Mouse (Mus musculus): ENCODE data around the gene Cacng7. TPM values are rescaled to one million over a fixed set of nuclear protein-coding genes. Genes with fewer than 3 reads are reported as not detected.

The Cacng7 gene
- total and polyA plus RNA-seq, 3 experiments = 4.3 to 6.7 (median 5.4) TPM

GRCm38 (mm10) chr7:3304298-3304697 is 28.5 kb upstream of the Cacng7 start:
- peak in 1 of 2 experiments; percentile 39 for DNase-seq
- H3K36me3 ChIP-seq (ENCODE audit: control insufficient read depth, insufficient read depth, low read length) = peaks cover 9% of the 10 kb centered on the region
- no peak overlapping the region for H3K4me3 ChIP-seq
- H3K27me3 ChIP-seq (ENCODE audit: control insufficient read depth, insufficient read depth, low read length) = peaks cover 3% of the 10 kb centered on the region; the same call in 1 of the 2 replicates
- peaks cover 12% of the 10 kb centered on the region for H3K4me1 ChIP-seq (ENCODE audit: control insufficient read depth, insufficient read depth, low read length)
- 24% methylated on average over 10 of the region's 10 CpGs for WGBS
- H3K27ac ChIP-seq = no peak overlapping the region
- TF ChIP-seq EP300 (IDR thresholded peaks at IDR 0.05; ENCODE audit: insufficient read depth, low read depth, low read length) (no peak), CTCF (IDR thresholded peaks at IDR 0.05) (no peak), POLR2A (IDR thresholded peaks at IDR 0.05; ENCODE audit: insufficient read depth, low read depth, low read length) (no peak)
- H3K9ac ChIP-seq (ENCODE audit: low read depth, low read length) = no peak overlapping the region
- intact Hi-C loops (cut with DNase I) = loop anchor here (5.0 kb wide), 1 partner anchor 42 kb away; no protein-coding TSS in a partner anchor
- no peaks in the 10 kb centered on the region for H3K79me2 ChIP-seq (replicated peaks; ENCODE audit: control insufficient read depth, insufficient read depth, low read length)

DNA sequence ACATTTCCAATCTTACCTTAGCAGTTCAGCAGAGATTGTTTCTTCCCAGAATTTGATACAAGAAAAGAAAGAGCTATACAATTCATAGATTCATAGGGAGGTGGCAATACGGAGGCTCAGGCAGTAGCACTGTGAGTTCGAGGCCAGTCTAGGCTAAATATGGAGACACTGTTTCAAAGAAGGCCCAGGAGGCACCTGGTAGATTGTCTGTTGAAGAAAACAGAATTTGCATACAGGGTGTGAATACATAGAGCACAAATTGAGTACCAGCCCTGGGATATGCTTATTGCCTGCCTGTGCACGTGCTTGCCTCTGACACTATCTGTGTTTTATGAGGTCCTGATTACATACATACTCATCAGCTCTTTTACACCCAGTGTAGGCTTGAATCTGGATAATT is 26.4 kb upstream of the Cacng7 start:
- no peak overlapping the region for H3K27ac ChIP-seq
- H3K4me3 ChIP-seq = no peak overlapping the region
- DNase-seq = no peak
- peaks cover 3% of the 10 kb centered on the region; the same call in 1 of the 2 replicates for H3K27me3 ChIP-seq (ENCODE audit: control insufficient read depth, insufficient read depth, low read length)
- H3K36me3 ChIP-seq (ENCODE audit: control insufficient read depth, insufficient read depth, low read length) = no peaks in the 10 kb centered on the region
- 82% methylated on average over 3 of the region's 3 CpGs for WGBS
- no peak for TF ChIP-seq EP300 (IDR thresholded peaks at IDR 0.05; ENCODE audit: insufficient read depth, low read depth, low read length)
- no peak for TF ChIP-seq POLR2A (IDR thresholded peaks at IDR 0.05; ENCODE audit: insufficient read depth, low read depth, low read length)
- no peak for TF ChIP-seq CTCF (IDR thresholded peaks at IDR 0.05)
- H3K9ac ChIP-seq (ENCODE audit: low read depth, low read length) = no peak overlapping the region
- H3K4me1 ChIP-seq (ENCODE audit: control insufficient read depth, insufficient read depth, low read length) = peaks cover 6% of the 10 kb centered on the region
- no peaks in the 10 kb centered on the region for H3K79me2 ChIP-seq (replicated peaks; ENCODE audit: control insufficient read depth, insufficient read depth, low read length)
- intact Hi-C loops (cut with DNase I) = no loop called here

- H3K36me3 ChIP-seq (ENCODE audit: control insufficient read depth, insufficient read depth, low read length) = no peaks in the 10 kb centered on the region
- intact Hi-C loops (cut with DNase I) = no loop called here
- H3K79me2 ChIP-seq (replicated peaks; ENCODE audit: control insufficient read depth, insufficient read depth, low read length) = no peaks in the 10 kb centered on the region
- no peak for DNase-seq
- H3K27me3 ChIP-seq (ENCODE audit: control insufficient read depth, insufficient read depth, low read length) = peaks cover 2% of the 10 kb centered on the region; the same call in 1 of the 2 replicates
- H3K27ac ChIP-seq = no peak overlapping the region
- no peaks in the 10 kb centered on the region for H3K4me1 ChIP-seq (ENCODE audit: control insufficient read depth, insufficient read depth, low read length)
- H3K4me3 ChIP-seq = no peak overlapping the region
- 69% methylated on average over 4 of the region's 4 CpGs for WGBS
- no peak for TF ChIP-seq CTCF (IDR thresholded peaks at IDR 0.05)
- no peak for TF ChIP-seq EP300 (IDR thresholded peaks at IDR 0.05; ENCODE audit: insufficient read depth, low read depth, low read length)
- TF ChIP-seq POLR2A (IDR thresholded peaks at IDR 0.05; ENCODE audit: insufficient read depth, low read depth, low read length) = no peak
- H3K9ac ChIP-seq (ENCODE audit: low read depth, low read length) = no peak overlapping the region
Measured at GRCm38 (mm10) chr7:3308646-3309045, 24.1 kb upstream of the Cacng7 start.

GRCm38 (mm10) chr7:3310233-3310632 is 22.5 kb upstream of the Cacng7 start:
- H3K4me3 ChIP-seq = no peak overlapping the region
- no peak for DNase-seq
- 97% methylated on average over 7 of the region's 7 CpGs for WGBS
- H3K9ac ChIP-seq (ENCODE audit: low read depth, low read length) = no peak overlapping the region
- intact Hi-C loops (cut with DNase I) = no loop called here
- H3K27me3 ChIP-seq (ENCODE audit: control insufficient read depth, insufficient read depth, low read length) = no peaks in the 10 kb centered on the region
- no peaks in the 10 kb centered on the region for H3K79me2 ChIP-seq (replicated peaks; ENCODE audit: control insufficient read depth, insufficient read depth, low read length)
- no peak overlapping the region for H3K27ac ChIP-seq
- no peaks in the 10 kb centered on the region for H3K36me3 ChIP-seq (ENCODE audit: control insufficient read depth, insufficient read depth, low read length)
- TF ChIP-seq EP300 (IDR thresholded peaks at IDR 0.05; ENCODE audit: insufficient read depth, low read depth, low read length) (no peak), CTCF (IDR thresholded peaks at IDR 0.05) (peak; percentile 45), POLR2A (IDR thresholded peaks at IDR 0.05; ENCODE audit: insufficient read depth, low read depth, low read length) (no peak)
- H3K4me1 ChIP-seq (ENCODE audit: control insufficient read depth, insufficient read depth, low read length) = no peaks in the 10 kb centered on the region

DNA sequence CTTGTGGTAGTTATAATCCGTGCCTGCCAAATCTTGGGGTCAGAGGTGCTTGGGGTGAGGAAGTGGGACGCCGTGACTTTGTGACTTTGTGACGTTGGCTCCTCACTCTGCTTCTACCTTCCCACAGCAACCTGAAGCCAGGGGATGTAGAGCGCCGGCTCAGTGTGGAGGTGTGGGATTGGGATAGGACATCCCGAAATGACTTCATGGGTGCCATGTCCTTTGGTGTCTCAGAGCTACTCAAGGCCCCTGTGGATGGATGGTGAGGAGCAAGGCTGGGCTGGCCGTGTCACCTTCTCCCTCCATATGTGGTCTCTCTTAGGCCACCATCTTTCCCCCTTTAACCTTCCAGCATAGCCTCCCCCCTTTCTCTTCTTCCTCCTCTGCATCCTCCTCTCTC is 19.2 kb upstream of the Cacng7 start:
- TF ChIP-seq EP300 (IDR thresholded peaks at IDR 0.05; ENCODE audit: insufficient read depth, low read depth, low read length) (no peak), CTCF (IDR thresholded peaks at IDR 0.05) (no peak), POLR2A (IDR thresholded peaks at IDR 0.05; ENCODE audit: insufficient read depth, low read depth, low read length) (no peak)
- H3K79me2 ChIP-seq (replicated peaks; ENCODE audit: control insufficient read depth, insufficient read depth, low read length) = no peaks in the 10 kb centered on the region
- no peak overlapping the region for H3K9ac ChIP-seq (ENCODE audit: low read depth, low read length)
- H3K36me3 ChIP-seq (ENCODE audit: control insufficient read depth, insufficient read depth, low read length) = no peaks in the 10 kb centered on the region
- H3K4me3 ChIP-seq = no peak overlapping the region
- intact Hi-C loops (cut with DNase I) = no loop called here
- H3K27ac ChIP-seq = no peak overlapping the region
- no peaks in the 10 kb centered on the region for H3K4me1 ChIP-seq (ENCODE audit: control insufficient read depth, insufficient read depth, low read length)
- DNase-seq = no peak
- H3K27me3 ChIP-seq (ENCODE audit: control insufficient read depth, insufficient read depth, low read length) = no peaks in the 10 kb centered on the region
- WGBS = 78% methylated on average over 8 of the region's 8 CpGs

DNA sequence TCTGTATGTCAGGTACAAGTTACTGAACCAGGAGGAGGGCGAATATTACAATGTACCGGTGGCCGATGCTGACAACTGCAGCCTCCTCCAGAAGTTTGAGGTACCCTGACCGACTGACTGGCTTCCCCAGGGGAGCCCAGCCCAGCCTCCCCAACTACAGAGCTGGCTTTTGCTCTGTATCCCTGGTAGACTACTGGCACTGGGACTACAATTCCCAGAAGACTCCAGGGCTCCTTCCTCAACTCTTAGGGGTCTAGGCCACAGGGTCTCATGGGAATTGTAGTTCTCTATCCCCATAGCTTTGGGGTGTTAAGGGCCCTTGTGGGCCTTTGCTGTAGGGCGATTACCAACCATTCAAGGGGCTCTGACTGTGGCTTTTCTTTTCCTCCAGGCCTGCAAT is 18.6 kb upstream of the Cacng7 start:
- H3K4me1 ChIP-seq (ENCODE audit: control insufficient read depth, insufficient read depth, low read length) = no peaks in the 10 kb centered on the region
- no peaks in the 10 kb centered on the region for H3K79me2 ChIP-seq (replicated peaks; ENCODE audit: control insufficient read depth, insufficient read depth, low read length)
- intact Hi-C loops (cut with DNase I) = no loop called here
- H3K27ac ChIP-seq = no peak overlapping the region
- TF ChIP-seq CTCF (IDR thresholded peaks at IDR 0.05) (no peak), EP300 (IDR thresholded peaks at IDR 0.05; ENCODE audit: insufficient read depth, low read depth, low read length) (no peak), POLR2A (IDR thresholded peaks at IDR 0.05; ENCODE audit: insufficient read depth, low read depth, low read length) (no peak)
- H3K36me3 ChIP-seq (ENCODE audit: control insufficient read depth, insufficient read depth, low read length) = no peaks in the 10 kb centered on the region
- no peaks in the 10 kb centered on the region for H3K27me3 ChIP-seq (ENCODE audit: control insufficient read depth, insufficient read depth, low read length)
- H3K9ac ChIP-seq (ENCODE audit: low read depth, low read length) = no peak overlapping the region
- H3K4me3 ChIP-seq = no peak overlapping the region
- 71% methylated on average over 5 of the region's 5 CpGs for WGBS
- DNase-seq = no peak

All from heart, adult 2 months (tissue).